Mouse (Mus musculus) thymus, adult 2 months (tissue): ENCODE measurements around the gene Cd79a.

Experiments used
- CTCF ChIP-seq: fragments of 200-500 bp; IDR thresholded peaks from 2 replicates; pipeline ENCODE4 v1.5.1; 2012; ENCODE audit warnings: mild to moderate bottlenecking, control low read depth, low read length, moderate library complexity, borderline replicate concordance; ENCODE audit not compliant: control insufficient read depth, poor library complexity, insufficient read depth; ENCODE audit errors: extremely low read depth
- POLR2A ChIP-seq: fragments of 200-500 bp; IDR thresholded peaks from 2 replicates; pipeline ENCODE4 v1.6.1; 2012; ENCODE audit warnings: mild to moderate bottlenecking, low read length, control low read depth, moderate library complexity; ENCODE audit not compliant: control insufficient read depth, poor library complexity, insufficient read depth; ENCODE audit errors: extremely low read depth

DNA sequence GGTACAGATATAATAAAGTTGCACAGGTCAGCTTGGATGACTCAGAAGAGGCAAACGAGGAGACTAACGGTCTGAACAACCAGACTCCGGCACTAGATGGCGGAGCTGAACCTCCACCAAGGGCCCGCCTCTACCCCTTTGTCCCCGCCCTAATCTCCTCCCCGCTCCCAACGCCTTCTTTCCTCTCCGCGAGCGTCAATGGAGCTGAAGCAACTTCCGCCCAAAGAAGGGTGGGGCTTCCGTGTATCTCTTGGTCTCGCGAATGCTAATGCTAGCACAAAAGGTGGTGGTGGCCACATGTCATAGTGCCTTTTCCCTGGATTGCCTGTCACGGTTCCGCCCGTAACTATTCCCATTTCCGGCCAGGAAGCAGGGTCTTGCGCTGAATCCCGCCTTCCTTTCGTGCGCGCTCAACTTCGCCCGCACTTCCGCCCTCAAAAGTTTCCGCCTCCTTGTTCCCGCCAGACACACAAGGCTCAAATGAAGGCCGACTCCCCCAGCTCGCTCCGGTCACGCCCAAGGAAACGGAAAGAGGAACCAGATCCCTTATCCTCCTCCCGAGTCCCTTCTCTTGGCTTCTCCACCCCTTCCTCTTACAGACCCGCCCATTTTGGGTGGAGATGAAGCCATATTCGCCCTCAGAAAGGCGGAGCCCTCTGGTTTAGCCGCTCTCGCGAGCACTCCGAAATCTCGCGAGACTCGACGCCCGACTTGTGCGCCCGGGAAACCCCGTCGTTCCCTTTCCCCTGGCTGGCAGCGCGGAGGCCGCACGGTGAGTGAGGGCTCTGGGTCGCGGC lies 13.1 kb upstream of the Cd79a start, which contains the start of gene Rps19:
- TF ChIP-seq CTCF: 0 out of 2 replicates have a peak, but pooled peaks have one; percentile 29
- peak; percentile 83 for TF ChIP-seq POLR2A
